Mouse (Mus musculus) hindbrain, embryonic 13.5 days (tissue): ENCODE data around the gene Grik5. TPM values are rescaled to one million over a fixed set of nuclear protein-coding genes. Genes with fewer than 3 reads are reported as not detected.

Experiments
- ATAC-seq: fragments of 200-750 bp; cut with Nextera tagmentation; 2 replicates; pipeline ENCODE4 v1.8.0; 2017; ENCODE audit warnings: moderate TSS enrichment; ENCODE audit not compliant: low FRiP score
- H3K27ac ChIP-seq: fragments of 300-500 bp; sonication (generic); 2 replicates; pipeline ENCODE4 v1.5.1; 2015; ENCODE audit warnings: inconsistent platforms, mild to moderate bottlenecking, moderate library complexity
- H3K27me3 ChIP-seq: fragments of 300-500 bp; sonication (generic); 2 replicates; pipeline ENCODE4 v1.6.1; 2015; ENCODE audit warnings: mild to moderate bottlenecking, inconsistent platforms
- H3K36me3 ChIP-seq: fragments of 300-500 bp; sonication (generic); 2 replicates; pipeline ENCODE4 v1.6.1; 2015; ENCODE audit warnings: mild to moderate bottlenecking, inconsistent platforms
- H3K4me1 ChIP-seq: fragments of 300-500 bp; sonication (generic); replicated peaks from 2 replicates; pipeline ENCODE4 v1.6.1; 2015; ENCODE audit warnings: inconsistent platforms
- H3K4me2 ChIP-seq: fragments of 300-500 bp; sonication (generic); 2 replicates; pipeline ENCODE4 v1.6.1; 2015; ENCODE audit warnings: inconsistent platforms, mild to moderate bottlenecking, moderate library complexity
- H3K4me3 ChIP-seq: fragments of 300-500 bp; sonication (generic); 2 replicates; pipeline ENCODE4 v1.5.1; 2015; ENCODE audit warnings: mild to moderate bottlenecking, inconsistent platforms
- H3K9ac ChIP-seq: fragments of 300-500 bp; sonication (generic); 2 replicates; pipeline ENCODE4 v1.6.1; 2015; ENCODE audit warnings: mild to moderate bottlenecking, inconsistent platforms
- H3K9me3 ChIP-seq: fragments of 300-500 bp; sonication (generic); 2 replicates; pipeline ENCODE4 v1.6.1; 2016; ENCODE audit warnings: inconsistent platforms
- WGBS: fragments of 180-500 bp; shearing (Covaris S2); methylation state at CpG from one replicate; pipeline ENCODE4 v1.1.7; 2015; 5-methylcytosine and 5-hydroxymethylcytosine counted together
- microRNA-seq: library from miRNA; unstranded; fragments of <30 nt; microRNA quantifications from one replicate; pipeline ENCODE4, GENCODE M21; 2016
- polyA plus RNA-seq: library from polyadenylated mRNA; unstranded; fragments of >200 nt; fragmentation: Nextera tagmentation; extraction: Ambion mirVana; gene quantifications from 2 replicates; pipeline ENCODE4 v1.2.1, GENCODE M21; 2015

The Grik5 gene
- polyA plus RNA-seq, 1 experiment from 2014 or later: 16.1 TPM

- no peaks in the 10 kb centered on the region for H3K27me3 ChIP-seq
- H3K4me3 ChIP-seq: no peak overlapping the region
- no peak overlapping the region for H3K9ac ChIP-seq
- no peak for ATAC-seq
- no peak overlapping the region for H3K4me2 ChIP-seq
- peaks cover 23% of the 10 kb centered on the region for H3K36me3 ChIP-seq
- no peaks in the 10 kb centered on the region for H3K9me3 ChIP-seq
- H3K4me1 ChIP-seq: peaks cover 16% of the 10 kb centered on the region
- H3K27ac ChIP-seq: no peak overlapping the region
- WGBS: 86% methylated on average over 4 of the region's 4 CpGs
Observed at GRCm38 (mm10) chr7:24973208-24973607, 98.9 kb downstream of the Grik5 start.

GRCm38 (mm10) chr7:24971972-24972893, 99.9 kb downstream of the Grik5 start, which contains the start of gene Rabac1:
Gene Rabac1, minus strand, starts transcription at chr7:24972754.
- peaks cover 16% of the 10 kb centered on the region for H3K4me1 ChIP-seq
- WGBS: under 1% methylated on average over 45 of the region's 45 CpGs
- no peaks in the 10 kb centered on the region for H3K27me3 ChIP-seq
- peaks cover 14% of the 10 kb centered on the region for H3K36me3 ChIP-seq
- ATAC-seq: peak; percentile 93
- H3K9me3 ChIP-seq: no peaks in the 10 kb centered on the region
- H3K4me3 ChIP-seq: peak within 1 kb of the TSS; percentile 80
- peak within 1 kb of the TSS; percentile 67 for H3K4me2 ChIP-seq
- peak within 1 kb of the TSS; percentile 86 for H3K27ac ChIP-seq
- peak within 1 kb of the TSS; percentile 94 for H3K9ac ChIP-seq

- H3K4me3 ChIP-seq: peak overlapping the region; percentile 80
- peak overlapping the region; percentile 86 for H3K27ac ChIP-seq
- no peak; the same call in 1 of the 2 replicates for ATAC-seq
- no peaks in the 10 kb centered on the region for H3K27me3 ChIP-seq
- peak overlapping the region; percentile 94 for H3K9ac ChIP-seq
- H3K4me1 ChIP-seq: peaks cover 16% of the 10 kb centered on the region
- H3K36me3 ChIP-seq: peaks cover 12% of the 10 kb centered on the region
- 12% methylated on average over 19 of the region's 19 CpGs for WGBS
- peak overlapping the region; percentile 67 for H3K4me2 ChIP-seq
- H3K9me3 ChIP-seq: no peaks in the 10 kb centered on the region
Observed at GRCm38 (mm10) chr7:24971261-24971971, 100.7 kb downstream of the Grik5 start.

GRCm38 (mm10) chr7:24970341-24970740, 101.8 kb downstream of the Grik5 start:
- WGBS: 91% methylated on average over 3 of the region's 3 CpGs
- H3K9me3 ChIP-seq: no peaks in the 10 kb centered on the region
- ATAC-seq: no peak
- H3K36me3 ChIP-seq: peaks cover 12% of the 10 kb centered on the region
- H3K27ac ChIP-seq: no peak overlapping the region
- H3K4me1 ChIP-seq: peaks cover 16% of the 10 kb centered on the region
- H3K4me3 ChIP-seq: no peak overlapping the region
- H3K27me3 ChIP-seq: no peaks in the 10 kb centered on the region
- no peak overlapping the region for H3K4me2 ChIP-seq
- no peak overlapping the region for H3K9ac ChIP-seq

- no peak overlapping the region for H3K9ac ChIP-seq
- no peaks in the 10 kb centered on the region for H3K27me3 ChIP-seq
- ATAC-seq: no peak
- peaks cover 12% of the 10 kb centered on the region for H3K36me3 ChIP-seq
- WGBS: 75% methylated on average over 12 of the region's 12 CpGs
- H3K27ac ChIP-seq: no peak overlapping the region
- H3K4me3 ChIP-seq: no peak overlapping the region
- no peak overlapping the region for H3K4me2 ChIP-seq
- peaks cover 16% of the 10 kb centered on the region for H3K4me1 ChIP-seq
- H3K9me3 ChIP-seq: no peaks in the 10 kb centered on the region
Observed at GRCm38 (mm10) chr7:24969805-24970204, 102.3 kb downstream of the Grik5 start.

- peaks cover 16% of the 10 kb centered on the region for H3K4me1 ChIP-seq
- H3K4me2 ChIP-seq: no peak overlapping the region
- WGBS: 74% methylated on average over 6 of the region's 6 CpGs
- no peak for ATAC-seq
- H3K9ac ChIP-seq: no peak overlapping the region
- no peaks in the 10 kb centered on the region for H3K27me3 ChIP-seq
- no peaks in the 10 kb centered on the region for H3K9me3 ChIP-seq
- H3K27ac ChIP-seq: no peak overlapping the region
- H3K4me3 ChIP-seq: no peak overlapping the region
- H3K36me3 ChIP-seq: peaks cover 12% of the 10 kb centered on the region
Observed at GRCm38 (mm10) chr7:24968463-24968862, 103.7 kb downstream of the Grik5 start.

- Histone ChIP-seq H3K4me3 (no peak overlapping the region), H3K4me2 (no peak overlapping the region), H3K9me3 (no peaks in the 10 kb centered on the region), H3K4me1 (peaks cover 16% of the 10 kb centered on the region), H3K36me3 (peaks cover 12% of the 10 kb centered on the region), H3K27me3 (no peaks in the 10 kb centered on the region), H3K27ac (no peak overlapping the region), H3K9ac (no peak overlapping the region)
- no peak for ATAC-seq
- WGBS: 84% methylated on average over 8 of the region's 8 CpGs
Observed at GRCm38 (mm10) chr7:24967966-24968365, 104.2 kb downstream of the Grik5 start.

- 13% methylated on average over 5 of the region's 5 CpGs for WGBS
- Histone ChIP-seq H3K9ac (no peak overlapping the region), H3K36me3 (peaks cover 12% of the 10 kb centered on the region), H3K4me3 (no peak overlapping the region), H3K4me2 (no peak overlapping the region), H3K9me3 (no peaks in the 10 kb centered on the region), H3K27me3 (no peaks in the 10 kb centered on the region), H3K27ac (no peak overlapping the region), H3K4me1 (0 out of 2 replicates have a peak, but pooled peaks cover 3% of the 10 kb centered on the region)
- ATAC-seq: peak; percentile 45
Observed at GRCm38 (mm10) chr7:24964897-24965535, 107.1 kb downstream of the Grik5 start.

- H3K4me1 ChIP-seq: no peaks in the 10 kb centered on the region
- H3K36me3 ChIP-seq: peaks cover 5% of the 10 kb centered on the region
- no peaks in the 10 kb centered on the region for H3K9me3 ChIP-seq
- no peak overlapping the region for H3K9ac ChIP-seq
- no peak overlapping the region for H3K27ac ChIP-seq
- no peak overlapping the region for H3K4me3 ChIP-seq
- 73% methylated on average over 2 of the region's 2 CpGs for WGBS
- ATAC-seq: no peak
- no peak overlapping the region for H3K4me2 ChIP-seq
- H3K27me3 ChIP-seq: no peaks in the 10 kb centered on the region
Observed at GRCm38 (mm10) chr7:24964288-24964687, 107.9 kb downstream of the Grik5 start.

Small RNAs within 50 kb of the gene (microRNA-seq; reads per million reads assigned to microRNA genes)
- not detected for gene Mir6537
- 0.93 reads per million for gene Mir7046
- gene Mir7047: 1.6 reads per million

Other genes starting within 250 kb of the Grik5 start
- gene Gm9844, start 210.1 kb downstream of the Grik5 start, polyA plus RNA-seq: 36.3 and 38.4 TPM in 2 replicates
- not detected in 2 replicates for gene Lypd4, start 202.4 kb downstream of the Grik5 start, polyA plus RNA-seq
- gene Dmrtc2, start 202.3 kb downstream of the Grik5 start, polyA plus RNA-seq: 0.19 and 0.26 TPM in 2 replicates
- 1,307 and 1,338 TPM in 2 replicates for gene Rps19, start 188.0 kb downstream of the Grik5 start, polyA plus RNA-seq
- 0.35 and 0.38 TPM in 2 replicates for gene Cd79a, start 175.0 kb downstream of the Grik5 start, polyA plus RNA-seq
- gene Arhgef1, start 169.4 kb downstream of the Grik5 start, polyA plus RNA-seq: 56.0 and 56.4 TPM in 2 replicates
- gene Gm4881, start 127.9 kb downstream of the Grik5 start, polyA plus RNA-seq: 5.1 and 5.8 TPM in 2 replicates
- gene Rabac1, start 99.6 kb downstream of the Grik5 start, polyA plus RNA-seq: 220 and 226 TPM in 2 replicates
- 253 and 258 TPM in 2 replicates for gene Atp1a3, start 66.4 kb downstream of the Grik5 start, polyA plus RNA-seq
- 33.8 and 34.0 TPM in 2 replicates for gene Zfp574, start 221 bp upstream of the Grik5 start, polyA plus RNA-seq
- 33.2 and 39.7 TPM in 2 replicates for gene Pou2f2, start 107.4 kb upstream of the Grik5 start, polyA plus RNA-seq
- 14.0 and 15.4 TPM in 2 replicates for gene Dedd2, start 148.3 kb upstream of the Grik5 start, polyA plus RNA-seq
- gene Zfp526, start 149.1 kb upstream of the Grik5 start, polyA plus RNA-seq: 1.6 and 1.9 TPM in 2 replicates
- gene Gsk3a, start 165.5 kb upstream of the Grik5 start, polyA plus RNA-seq: 13.9 and 14.6 TPM in 2 replicates
- 4.0 and 4.2 TPM in 2 replicates for gene Erf, start 178.4 kb upstream of the Grik5 start, polyA plus RNA-seq
- gene Cic, start 195.4 kb upstream of the Grik5 start, polyA plus RNA-seq: 36.9 and 42.4 TPM in 2 replicates
- 619 and 632 TPM in 2 replicates for gene Pafah1b3, start 225.6 kb upstream of the Grik5 start, polyA plus RNA-seq
- gene Prr19, start 229.1 kb upstream of the Grik5 start, polyA plus RNA-seq: 2.3 TPM in 2 replicates
- 49.5 and 50.6 TPM in 2 replicates for gene Tmem145, start 233.8 kb upstream of the Grik5 start, polyA plus RNA-seq
- 18.7 and 20.4 TPM in 2 replicates for gene Megf8, start 244.8 kb upstream of the Grik5 start, polyA plus RNA-seq